Mouse (Mus musculus): ENCODE data around the gene Macrod1.

The Macrod1 gene

DNA sequence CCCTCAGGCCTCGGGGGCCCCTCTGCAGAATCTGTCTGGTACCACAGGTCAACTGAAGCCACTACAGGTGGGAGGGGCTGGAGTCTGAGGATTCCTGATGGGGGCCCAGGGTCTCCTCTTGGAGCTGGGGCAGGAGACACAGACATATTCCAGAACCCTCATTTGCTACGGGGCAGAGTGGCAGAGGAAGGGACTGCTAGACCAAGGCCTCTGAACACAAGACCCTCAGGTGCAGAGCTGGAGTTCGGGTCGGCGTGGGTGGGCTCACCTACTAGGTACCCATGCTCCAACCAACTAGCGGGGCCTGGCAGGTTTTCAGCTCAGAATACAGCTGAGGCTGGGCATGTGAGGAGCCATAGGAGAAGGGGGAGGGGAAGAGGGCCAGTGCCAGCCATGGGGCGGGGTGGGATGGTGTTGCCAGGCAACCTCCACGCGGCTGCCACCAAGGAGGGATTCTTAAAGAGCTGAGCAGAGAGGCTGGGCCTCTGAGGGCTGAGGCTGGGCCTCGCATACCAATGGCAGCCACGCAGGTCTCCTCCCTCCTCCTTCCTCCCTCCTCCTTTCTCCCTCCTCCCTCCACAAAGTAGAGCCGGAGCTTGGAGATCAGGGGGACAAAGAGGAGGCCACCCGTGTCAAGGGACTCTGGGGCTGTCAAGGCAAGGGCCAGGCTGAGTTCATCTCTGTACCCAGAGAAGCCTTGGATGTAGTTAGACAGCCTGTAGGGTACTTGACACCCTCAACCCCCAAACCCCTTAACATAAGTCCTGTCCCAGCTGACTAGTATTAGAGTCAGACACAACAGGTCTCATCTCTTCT is 115.6 kb downstream of the Macrod1 start:
- DNase-seq, result peak; percentile 79

DNA sequence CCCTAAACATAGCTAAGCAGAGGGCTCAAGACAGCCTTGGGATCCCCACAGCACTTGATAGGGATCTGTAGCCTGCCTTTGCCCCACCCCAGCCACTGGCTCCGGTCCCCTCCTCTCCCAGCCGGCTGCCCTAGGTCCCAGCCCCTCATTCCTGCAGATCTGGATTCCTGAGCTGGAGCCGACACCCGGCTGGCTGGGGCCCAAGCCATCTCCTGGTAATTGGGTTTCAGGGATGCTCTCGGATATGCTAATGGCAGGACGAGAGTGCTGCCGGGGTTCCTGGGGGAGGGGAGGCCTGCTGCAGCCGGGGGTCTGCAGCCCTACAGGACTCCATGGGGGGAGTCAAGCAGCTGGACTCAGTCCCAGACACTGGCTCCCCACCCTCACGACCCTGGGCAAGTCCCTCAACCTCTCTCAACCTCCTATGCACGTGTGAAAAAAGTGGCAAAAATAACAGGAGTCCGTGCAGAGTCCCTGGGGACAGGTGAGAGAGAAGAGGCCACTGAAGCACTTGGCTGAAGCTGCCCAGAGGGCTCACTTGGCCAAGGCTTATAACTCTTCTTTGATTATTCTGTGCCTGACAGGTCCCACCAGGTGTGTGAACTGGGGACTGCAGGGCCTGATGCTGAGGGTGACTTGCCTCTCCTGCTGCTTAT is 119.6 kb downstream of the Macrod1 start:
- DNase-seq, result peak; percentile 56

- no peak for DNase-seq
Observed at GRCm38 (mm10) chr19:7177804-7178511, 121.3 kb downstream of the Macrod1 start.

GRCm38 (mm10) chr19:7178841-7179452 is 122.3 kb downstream of the Macrod1 start:
- DNase-seq, result peak; percentile 76

- DNase-seq, result peak; percentile 63
Observed at GRCm38 (mm10) chr19:7180756-7181405, 124.3 kb downstream of the Macrod1 start.

- no peak for DNase-seq
Observed at GRCm38 (mm10) chr19:7181496-7181895, 124.9 kb downstream of the Macrod1 start.

DNA sequence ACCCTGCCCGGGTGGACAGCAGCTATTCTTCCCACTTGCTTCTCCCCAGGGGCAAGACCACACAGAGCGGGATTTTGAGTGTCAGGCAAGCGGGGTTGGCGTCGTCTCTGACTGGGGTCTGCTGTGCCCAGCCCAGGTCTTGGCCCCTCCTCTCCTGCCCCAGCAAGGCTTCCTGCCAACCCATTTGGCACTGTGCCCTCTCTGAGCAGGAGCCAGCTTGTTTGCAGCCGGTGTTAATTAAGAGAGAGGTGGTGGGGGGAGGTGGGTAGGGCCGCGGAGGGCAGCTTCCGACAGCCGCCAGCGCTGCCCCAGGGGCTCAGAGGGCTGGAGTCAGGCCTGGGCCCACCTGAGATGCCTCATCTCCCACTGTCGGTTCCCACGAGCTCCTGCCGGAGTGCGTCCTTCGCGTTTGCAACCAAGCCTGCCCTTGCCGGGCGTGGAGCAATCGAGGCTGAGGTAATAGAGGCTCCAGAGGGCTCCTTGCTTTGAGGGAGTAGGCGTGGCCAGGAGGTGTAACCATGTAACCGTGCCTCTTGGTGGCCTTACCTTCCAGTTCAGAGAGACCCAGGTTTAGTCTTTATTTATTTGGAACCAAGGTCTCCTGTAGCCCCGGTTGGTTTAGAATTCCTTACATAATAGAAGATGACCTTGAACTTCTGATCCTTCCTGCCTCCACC is 125.8 kb downstream of the Macrod1 start:
- DNase-seq, result peak; percentile 94

DNA sequence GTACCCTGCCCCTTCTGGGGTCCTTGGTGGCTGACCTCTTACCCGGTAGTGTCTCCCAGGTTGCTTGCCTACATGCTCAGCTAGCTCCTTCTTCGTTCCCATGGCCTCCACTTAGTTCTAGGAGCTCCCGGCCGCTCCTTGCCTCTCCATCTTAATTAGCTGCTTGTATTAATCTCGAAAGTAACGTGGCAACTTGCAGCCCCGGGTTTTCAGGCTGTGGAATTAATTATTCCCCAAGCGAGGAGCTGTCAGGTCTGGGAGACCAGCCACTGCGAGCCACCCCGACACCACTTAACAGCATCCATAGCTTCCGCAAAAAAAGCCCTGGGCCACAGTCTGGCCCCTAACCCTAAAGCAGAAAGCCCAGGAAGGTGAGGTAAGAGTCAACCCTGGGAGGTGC is 126.8 kb downstream of the Macrod1 start:
- no peak for DNase-seq

DNA sequence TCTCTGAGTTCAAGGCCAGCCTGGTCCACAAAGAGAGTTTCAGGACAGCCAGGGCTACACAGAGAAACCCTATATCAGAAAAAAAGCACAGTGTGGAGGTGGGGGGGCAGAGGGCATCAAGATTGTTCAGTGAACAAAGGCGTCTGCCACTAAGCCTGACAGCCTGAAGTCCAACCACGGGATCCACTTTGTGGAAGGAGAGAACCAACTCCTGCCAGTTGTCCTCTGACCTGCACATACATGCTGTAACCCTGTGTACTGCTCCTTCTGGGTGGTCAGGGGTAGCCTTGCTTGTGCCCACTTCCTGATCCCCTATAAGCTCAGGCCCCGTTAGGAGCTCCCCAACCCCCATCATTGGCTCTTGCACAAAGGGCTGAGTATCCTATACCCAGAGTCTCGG is 128.4 kb downstream of the Macrod1 start:
- DNase-seq, result no peak

DNA sequence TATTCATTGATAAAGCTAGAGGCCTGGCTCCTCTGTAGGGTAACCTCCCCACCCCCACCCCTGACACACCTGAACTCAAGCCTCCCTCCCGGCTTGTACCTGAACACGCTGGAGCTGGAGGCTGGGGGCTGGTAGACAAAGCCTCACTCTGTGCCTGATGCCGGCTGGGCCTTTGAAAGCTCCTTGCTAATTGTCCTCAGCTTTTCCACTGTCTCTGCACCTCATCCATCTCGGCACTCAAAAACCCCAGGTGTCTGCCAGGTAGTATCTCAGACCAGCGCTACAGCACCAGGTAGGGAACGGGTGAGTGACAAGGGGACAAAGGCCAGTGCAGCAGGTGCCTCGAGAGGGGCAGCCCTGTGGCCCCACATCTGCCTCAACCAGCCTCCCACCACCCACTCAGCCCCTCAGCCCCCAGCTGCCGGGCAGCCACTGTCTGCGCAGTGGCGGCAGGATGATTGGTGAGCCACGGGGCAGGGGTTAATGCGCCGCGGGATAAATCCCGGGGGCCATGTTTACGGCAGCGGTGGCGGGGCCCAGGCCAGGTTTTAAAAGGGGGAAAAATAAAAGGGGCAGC is 129.2 kb downstream of the Macrod1 start:
- no peak for DNase-seq

DNA sequence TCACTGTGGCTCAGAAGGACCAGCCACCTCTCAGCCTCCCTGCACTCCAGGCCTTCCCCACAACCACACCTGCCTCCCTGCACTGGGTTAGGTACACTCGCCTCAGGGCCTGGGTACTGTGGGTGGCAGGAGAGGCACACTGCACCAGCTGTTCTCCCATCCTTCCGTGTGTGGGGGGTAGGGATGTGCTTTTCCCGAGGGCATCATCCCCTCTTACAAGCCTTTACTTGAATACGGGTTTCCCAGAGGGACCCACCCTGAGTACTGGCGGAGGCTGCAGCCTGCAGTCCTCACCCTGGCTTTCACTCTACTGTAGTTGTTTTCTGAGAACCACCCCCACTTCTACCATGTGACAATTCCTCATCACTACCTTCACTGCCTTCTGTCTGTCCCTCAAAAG is 130.5 kb downstream of the Macrod1 start:
- DNase-seq, result no peak

DNA sequence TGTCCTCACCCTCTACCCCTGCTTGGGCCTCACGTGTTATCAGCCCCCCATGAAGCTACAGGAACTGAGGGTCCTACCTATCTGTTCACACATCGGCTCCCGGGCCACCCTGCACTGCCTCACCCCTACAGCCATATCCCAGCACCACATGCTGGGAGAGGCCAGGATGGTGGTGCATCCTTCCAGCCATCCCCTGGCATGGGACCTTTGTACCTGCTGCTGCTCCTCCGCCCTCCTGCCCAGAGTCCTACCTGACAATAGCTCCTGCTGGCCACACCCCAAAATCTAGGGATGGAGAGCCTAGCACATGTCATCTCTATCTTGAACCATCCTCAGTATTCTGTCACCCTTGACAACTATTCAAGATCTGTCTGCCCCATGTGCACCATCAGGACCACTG is 132.4 kb downstream of the Macrod1 start:
- DNase-seq, result no peak

DNA sequence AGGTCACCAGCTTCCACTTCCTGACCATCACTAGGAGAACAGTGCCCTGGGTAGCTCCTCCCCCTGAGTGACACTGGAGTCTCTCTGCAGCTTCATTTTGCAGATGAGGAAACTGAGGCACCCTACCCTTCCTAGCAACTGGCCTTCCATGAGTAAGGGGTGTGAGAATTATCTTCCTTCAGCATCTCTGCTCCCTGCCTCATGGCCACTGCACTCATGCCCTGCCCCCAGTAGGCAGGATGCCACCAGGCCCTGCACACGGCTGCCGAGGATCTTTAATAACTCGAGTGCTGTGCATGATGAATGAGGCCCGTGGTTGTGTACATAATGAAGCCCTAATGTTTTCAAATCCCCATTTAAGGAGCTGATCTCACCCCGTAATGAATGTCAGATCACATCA is 134.4 kb downstream of the Macrod1 start:
- DNase-seq, result no peak

- DNase-seq, result peak; percentile 79
Observed at GRCm38 (mm10) chr19:7191639-7192038, 135.0 kb downstream of the Macrod1 start.

DNA sequence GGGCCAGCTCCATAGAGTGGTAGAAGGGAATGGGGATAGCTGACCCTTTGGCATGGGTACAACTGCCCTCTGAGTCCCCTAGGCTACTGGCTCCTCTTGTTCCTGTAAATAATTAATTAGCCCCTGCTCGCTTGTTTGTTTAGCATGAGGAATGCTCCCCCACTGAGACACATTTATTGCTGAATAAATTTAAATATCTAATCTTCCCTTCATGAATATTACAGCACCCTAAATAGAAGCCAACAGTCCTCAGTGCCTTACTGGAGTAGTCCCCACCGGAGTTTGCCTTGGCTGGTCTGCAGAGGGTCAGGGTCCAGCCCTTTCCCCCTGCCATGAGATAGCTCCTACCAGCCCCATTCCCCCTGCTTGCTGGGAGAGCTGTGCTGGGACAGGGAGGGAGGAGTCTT is 136.0 kb downstream of the Macrod1 start:
- peak; percentile 75 for DNase-seq

DNA sequence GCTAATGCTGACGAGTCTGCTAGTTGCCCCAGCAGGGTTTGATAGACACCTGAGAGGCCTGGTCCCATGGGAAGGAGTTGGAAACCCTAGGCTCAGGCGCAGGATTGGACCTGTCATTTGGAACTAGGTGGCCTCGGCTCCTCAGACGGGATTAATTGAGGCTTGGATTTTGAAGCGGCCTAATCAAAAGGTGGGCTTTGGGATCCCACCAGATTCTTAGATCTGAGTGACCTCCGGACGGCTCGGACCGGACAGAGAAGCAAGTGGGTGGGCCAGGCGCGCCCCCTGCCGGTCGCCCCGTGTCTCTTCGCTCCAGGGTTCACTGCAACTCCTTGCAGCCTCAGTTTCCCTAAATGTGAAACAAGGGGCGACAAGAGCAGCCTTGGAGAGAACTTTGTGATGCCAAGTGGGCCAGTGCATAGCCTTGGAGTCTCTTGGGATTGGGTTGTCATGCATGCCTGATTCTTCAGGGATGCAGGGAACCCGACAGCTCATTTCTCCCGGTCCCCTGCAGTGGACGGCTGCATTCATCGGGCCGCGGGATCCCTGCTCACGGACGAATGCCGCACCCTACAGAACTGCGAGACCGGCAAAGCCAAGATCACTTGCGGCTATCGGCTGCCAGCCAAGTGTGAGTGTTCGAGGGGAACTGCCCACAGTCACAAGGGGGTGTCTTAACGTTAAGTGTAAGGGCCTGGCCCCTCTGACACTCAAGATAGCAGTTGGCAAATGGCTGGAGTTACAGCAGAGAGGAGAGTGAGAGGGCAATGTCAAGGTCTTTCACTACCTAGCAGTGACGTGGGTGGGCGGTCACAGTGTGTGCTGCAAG is 139.5 kb downstream of the Macrod1 start:
- DNase-seq, result peak; percentile 88

GRCm38 (mm10) chr19:7196741-7197270 is 140.2 kb downstream of the Macrod1 start:
- peak; percentile 66 for DNase-seq

GRCm38 (mm10) chr19:7197445-7197844 is 140.8 kb downstream of the Macrod1 start:
- no peak for DNase-seq

GRCm38 (mm10) chr19:7199089-7199488 is 142.5 kb downstream of the Macrod1 start:
- DNase-seq, result no peak

DNA sequence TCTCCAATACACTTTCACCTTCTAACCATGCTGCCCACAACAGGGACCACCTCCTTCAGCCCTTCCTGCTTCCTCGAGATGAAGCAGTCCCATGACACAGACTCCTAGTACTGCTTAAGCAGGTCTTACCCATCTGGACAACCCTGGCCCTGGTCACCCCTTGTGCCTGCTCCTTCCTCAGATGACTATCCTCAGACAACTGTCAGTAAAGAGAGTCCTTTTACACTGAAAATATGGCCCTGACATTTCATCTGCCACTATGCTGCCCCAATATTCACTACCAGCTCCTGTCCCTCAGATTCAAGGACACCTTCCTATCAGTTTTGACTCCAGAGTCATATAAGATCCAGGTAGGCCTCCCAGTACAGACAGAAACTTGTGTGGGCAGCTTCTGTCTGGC is 143.8 kb downstream of the Macrod1 start:
- DNase-seq, result no peak

DNA sequence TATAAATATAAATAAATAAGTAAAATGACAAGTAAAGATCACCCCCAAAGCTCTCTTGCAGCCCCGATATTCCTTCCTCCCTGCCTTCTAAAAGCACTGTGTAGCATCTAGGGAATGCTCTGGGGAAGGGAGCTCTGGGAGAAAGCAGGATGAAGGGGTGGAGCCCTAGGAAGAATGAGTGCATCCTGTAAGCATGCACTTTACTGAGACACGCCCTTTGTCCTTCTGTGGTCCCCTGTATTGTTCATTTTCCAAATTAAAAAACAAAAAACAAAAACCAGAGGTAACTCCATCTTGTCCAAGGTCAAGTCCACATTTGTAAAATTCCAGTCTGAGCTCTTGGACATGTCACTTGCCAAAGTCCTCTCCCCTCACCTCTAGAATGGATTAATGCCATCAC is 148.3 kb downstream of the Macrod1 start:
- DNase-seq, result no peak
